Mouse (Mus musculus): ENCODE results near the gene Cdh5.
A peak's percentile ranks its signal among the peaks of the same experiment; 100 is the strongest.

Cdh5 gene

DNA sequence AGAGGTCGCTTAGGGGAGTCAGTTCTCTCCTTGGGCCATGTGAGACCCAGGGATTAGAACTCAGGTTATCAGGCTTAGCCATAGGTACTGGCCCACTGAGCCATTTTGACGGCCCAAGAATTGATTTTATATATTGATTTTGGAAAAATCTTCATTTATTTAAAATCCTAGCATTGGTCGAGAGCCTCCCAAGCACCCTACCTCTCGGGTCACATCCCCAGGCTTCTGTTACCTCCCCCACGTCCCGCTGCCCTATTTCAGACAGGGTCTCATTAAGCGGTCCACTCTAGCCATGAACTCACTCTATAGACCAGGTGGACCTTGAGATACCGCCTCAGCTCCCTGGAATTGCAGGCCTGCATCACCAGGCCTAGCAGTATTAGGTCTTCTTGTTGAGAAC, 33.1 kb downstream of the Cdh5 start:
- no peak for DNase-seq (ENCODE audit: low read depth, low spot score)

GRCm38 (mm10) chr8:104136277-104136676, 34.9 kb downstream of the Cdh5 start:
- no peak for DNase-seq (ENCODE audit: low read depth, low spot score)

DNA sequence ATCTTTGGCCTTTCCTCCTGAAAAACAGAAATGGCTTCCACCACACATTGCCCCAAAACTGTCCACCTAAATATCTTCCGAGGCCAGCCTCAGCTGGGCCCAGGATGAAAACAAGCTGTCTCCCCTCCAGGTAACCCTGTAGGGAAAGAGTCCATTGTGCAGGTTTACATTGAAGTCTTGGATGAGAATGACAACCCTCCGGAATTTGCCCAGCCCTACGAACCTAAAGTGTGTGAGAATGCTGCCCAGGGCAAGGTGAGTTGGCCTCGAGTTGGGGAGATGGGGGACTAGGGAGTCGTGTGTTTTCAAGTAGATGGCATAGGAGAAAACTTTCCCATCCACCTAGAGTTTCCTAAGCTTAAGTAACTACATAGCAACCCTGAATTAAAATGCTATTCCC, 36.2 kb downstream of the Cdh5 start:
- no peak for DNase-seq (ENCODE audit: low read depth, low spot score)

DNA sequence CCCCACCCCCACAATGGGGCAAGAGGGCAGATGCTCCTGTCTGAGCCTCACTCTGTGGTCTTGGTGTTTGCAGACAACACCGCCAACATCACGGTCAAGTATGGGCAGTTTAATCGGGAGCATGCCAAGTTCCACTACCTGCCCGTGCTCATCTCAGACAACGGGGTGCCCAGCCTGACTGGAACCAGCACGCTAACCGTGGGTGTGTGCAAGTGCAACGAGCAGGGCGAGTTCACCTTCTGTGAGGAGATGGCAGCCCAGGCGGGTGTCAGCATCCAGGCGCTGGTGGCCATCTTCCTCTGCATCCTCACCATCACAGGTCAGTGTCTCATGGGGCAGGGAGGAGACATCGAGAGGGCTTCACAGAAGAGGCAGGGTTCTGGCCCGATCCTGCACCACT, 39.2 kb downstream of the Cdh5 start:
- DNase-seq (ENCODE audit: low read depth, low spot score) = no peak

- no peak for DNase-seq (ENCODE audit: low read depth, low spot score)
These were observed 41.0 kb downstream of the Cdh5 start for GRCm38 (mm10) chr8:104142415-104142814.

DNA sequence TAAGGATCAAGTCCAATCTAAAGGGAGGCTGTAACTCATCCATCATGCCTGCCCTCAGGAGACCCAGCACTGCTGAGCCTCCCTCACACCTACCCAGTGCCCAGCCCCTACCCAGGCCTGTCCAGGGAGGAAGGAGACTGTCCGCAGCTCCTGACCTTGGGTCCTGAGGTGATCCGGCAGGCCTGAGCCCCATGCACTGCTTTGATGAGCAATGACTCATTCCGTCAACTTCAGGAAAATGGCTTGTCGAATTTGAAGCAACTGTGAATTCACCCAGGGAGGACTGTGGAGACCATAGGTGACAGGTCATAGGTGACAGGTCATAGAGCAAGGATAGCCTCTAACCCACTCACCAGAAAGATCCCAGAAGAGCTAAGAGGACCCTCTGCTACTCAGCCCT, 42.0 kb downstream of the Cdh5 start:
- no peak for DNase-seq (ENCODE audit: low read depth, low spot score)

GRCm38 (mm10) chr8:104144434-104145216, 43.2 kb downstream of the Cdh5 start:
- DNase-seq (ENCODE audit: low read depth, low spot score) = no peak

DNA sequence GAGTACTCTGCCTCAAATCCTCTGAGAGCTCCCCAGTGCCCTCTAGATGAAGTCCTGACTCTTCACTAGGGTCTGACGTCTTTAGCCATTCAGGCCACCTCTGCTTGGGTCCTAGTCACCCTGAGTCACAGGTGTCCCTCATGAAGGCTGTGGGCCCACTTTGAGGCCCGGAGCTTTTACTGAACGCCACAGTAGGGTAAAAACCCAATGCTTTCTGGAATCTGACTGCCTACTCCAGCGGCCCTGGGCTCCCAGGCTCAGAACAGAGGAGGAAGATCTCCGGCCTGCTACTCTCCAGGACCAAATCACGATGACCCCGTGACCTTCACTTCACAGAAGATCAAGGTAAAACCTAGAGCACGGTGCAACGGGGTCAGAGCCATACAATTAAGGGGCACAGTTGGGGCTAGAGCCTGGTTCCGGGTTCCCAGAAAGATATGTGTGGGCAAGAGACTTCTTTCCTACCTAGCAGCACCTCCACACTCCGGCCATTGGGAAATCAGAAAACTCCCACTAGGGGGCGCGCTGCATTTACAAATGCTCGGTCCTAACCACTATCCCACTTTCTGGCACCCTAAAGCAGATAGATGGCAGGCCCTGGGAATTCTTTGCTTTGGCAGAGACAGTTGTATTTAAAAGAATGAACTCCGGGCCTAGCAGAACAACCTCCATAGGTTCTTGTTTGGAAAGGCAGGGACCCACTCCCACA, 44.7 kb downstream of the Cdh5 start:
- peak; percentile 83 for DNase-seq (ENCODE audit: low read depth, low spot score)

- DNase-seq (ENCODE audit: low read depth, low spot score) = no peak
These were observed 45.5 kb downstream of the Cdh5 start for GRCm38 (mm10) chr8:104146717-104147494.

DNA sequence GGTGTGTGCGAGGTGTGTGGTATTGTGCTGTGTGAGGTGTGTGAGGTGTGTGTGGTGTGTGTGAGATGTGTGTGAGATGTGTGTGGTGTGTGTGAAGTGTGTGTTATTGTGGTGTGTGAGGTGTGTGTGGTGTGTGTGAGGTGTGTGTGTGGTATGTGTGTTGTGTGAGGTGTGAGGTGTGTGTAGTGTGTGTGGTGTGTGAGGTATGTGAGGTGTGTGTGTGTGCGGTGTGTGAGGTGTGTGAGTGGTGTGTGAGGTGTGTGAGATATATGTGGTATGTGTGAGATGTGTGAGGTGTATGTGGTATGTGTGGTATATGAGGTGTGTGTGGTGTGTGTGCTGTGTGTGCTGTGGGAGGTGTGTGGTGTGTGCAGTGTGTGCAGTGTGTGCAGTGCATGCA, 46.5 kb downstream of the Cdh5 start:
- no peak for DNase-seq (ENCODE audit: low read depth, low spot score)

GRCm38 (mm10) chr8:104160731-104161130, 59.3 kb downstream of the Cdh5 start:
- DNase-seq (ENCODE audit: low read depth, low spot score) = no peak

GRCm38 (mm10) chr8:104169461-104169860, 68.0 kb downstream of the Cdh5 start:
- no peak for DNase-seq (ENCODE audit: low read depth, low spot score)

- no peak for DNase-seq (ENCODE audit: low read depth, low spot score)
These were observed 69.0 kb downstream of the Cdh5 start, which contains the start of gene Bean1 for GRCm38 (mm10) chr8:104170118-104171049. Gene Bean1 (plus strand): TSS chr8:104170442.

GRCm38 (mm10) chr8:104171050-104171620, 69.7 kb downstream of the Cdh5 start:
- no peak for DNase-seq (ENCODE audit: low read depth, low spot score)

DNA sequence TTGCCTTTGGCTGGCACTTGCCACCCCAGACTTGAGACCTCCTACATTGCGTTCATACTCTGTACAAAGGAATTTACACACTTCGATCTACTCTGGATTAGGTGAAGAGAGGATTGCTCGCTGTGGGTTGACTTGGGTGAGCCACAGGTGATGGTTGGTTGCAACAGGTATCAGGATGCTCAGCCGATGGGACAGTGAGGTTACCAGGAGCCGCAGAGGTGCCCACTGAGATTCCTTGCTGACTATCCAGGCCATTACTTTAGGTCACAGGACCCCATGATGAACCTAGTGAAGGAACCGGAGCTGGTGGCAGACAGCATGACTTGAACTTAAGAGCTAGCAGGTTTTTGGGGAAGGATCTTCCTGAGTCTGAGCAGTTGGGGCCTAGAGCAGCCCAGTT, 71.0 kb downstream of the Cdh5 start:
- DNase-seq (ENCODE audit: low read depth, low spot score) = no peak

DNA sequence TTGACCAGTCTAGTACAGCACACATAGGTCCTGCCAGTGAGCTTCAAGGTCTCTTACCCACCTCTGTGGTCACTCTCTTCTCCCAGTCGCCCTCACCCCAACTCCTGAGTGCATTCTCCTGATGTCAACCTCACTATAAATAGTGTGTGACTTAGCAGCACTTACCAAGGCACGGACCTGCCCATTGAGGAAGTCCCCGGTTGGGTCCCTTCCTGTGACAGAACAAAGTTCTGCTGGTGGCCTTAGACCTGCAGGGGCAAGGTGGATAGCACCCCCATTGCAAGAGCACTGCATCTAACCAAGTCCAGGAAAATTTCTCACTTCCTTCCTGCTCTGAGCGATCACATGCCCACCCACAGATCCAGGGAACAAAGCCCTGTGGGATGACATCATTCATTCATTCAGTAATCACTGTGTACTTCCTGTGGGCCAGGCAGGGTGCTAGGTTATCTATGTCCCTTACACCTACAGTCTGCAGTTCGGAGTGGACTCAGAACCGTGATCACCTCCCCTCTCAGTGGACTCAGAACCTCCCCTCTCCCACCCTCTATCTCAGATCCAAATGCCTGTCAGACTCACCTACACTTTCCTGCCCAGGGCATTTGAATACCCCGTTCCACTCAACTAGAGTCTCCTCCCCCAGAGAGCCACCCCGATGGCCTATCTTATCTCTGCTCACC, 74.6 kb downstream of the Cdh5 start:
- no peak for DNase-seq (ENCODE audit: low read depth, low spot score)

- DNase-seq (ENCODE audit: low read depth, low spot score) = no peak
These were observed 75.6 kb downstream of the Cdh5 start for GRCm38 (mm10) chr8:104177054-104177453.

- DNase-seq (ENCODE audit: low read depth, low spot score) = no peak
These were observed 83.5 kb downstream of the Cdh5 start for GRCm38 (mm10) chr8:104184905-104185304.

DNA sequence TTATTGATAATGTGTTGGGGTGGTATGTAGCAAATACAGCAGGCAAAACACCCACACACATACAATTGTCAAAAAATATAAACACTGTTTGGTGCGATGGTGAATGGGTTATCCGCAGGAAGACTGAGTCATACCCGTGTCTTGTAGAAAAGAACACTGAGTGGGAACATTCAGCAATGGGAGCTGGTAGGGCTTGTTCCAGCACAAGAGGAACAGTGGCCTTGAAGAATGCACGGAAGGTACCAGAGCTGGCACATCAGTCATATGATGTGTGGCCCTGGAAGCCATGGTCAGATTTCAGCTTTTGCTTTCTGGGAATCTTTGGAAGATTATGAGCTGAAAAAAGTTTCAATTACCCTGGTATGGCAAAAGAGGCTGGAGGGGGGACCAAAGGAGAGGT, 85.4 kb downstream of the Cdh5 start:
- no peak for DNase-seq (ENCODE audit: low read depth, low spot score)

- DNase-seq (ENCODE audit: low read depth, low spot score) = no peak
These were observed 86.2 kb downstream of the Cdh5 start for GRCm38 (mm10) chr8:104187622-104188021.
